Mouse (Mus musculus): ENCODE data around the gene Zfp846.

The Zfp846 gene

GRCm38 (mm10) chr9:20636790-20637189, 55.7 kb downstream of the Zfp846 start:
- DNase-seq (ENCODE audit: low read depth): no peak

GRCm38 (mm10) chr9:20638552-20638951, 57.5 kb downstream of the Zfp846 start:
- no peak for DNase-seq (ENCODE audit: low read depth)

- no peak for DNase-seq (ENCODE audit: low read depth)
These were observed 58.4 kb downstream of the Zfp846 start for GRCm38 (mm10) chr9:20639486-20639885.

- DNase-seq (ENCODE audit: low read depth): no peak
These were observed 60.4 kb downstream of the Zfp846 start for GRCm38 (mm10) chr9:20641501-20641900.

GRCm38 (mm10) chr9:20642101-20642895, 61.2 kb downstream of the Zfp846 start, which contains the start of gene Ubl5:
Gene Ubl5 (plus strand): TSS chr9:20642878.
- peak; percentile 88 for DNase-seq (ENCODE audit: low read depth)

GRCm38 (mm10) chr9:20642896-20643466, 61.9 kb downstream of the Zfp846 start:
- DNase-seq (ENCODE audit: low read depth): peak; percentile 94

- peak; percentile 75 for DNase-seq (ENCODE audit: low read depth)
These were observed 62.7 kb downstream of the Zfp846 start for GRCm38 (mm10) chr9:20643781-20644180.

GRCm38 (mm10) chr9:20644360-20645081, 63.4 kb downstream of the Zfp846 start, which contains the start of gene Fbxl12:
Gene Fbxl12 (minus strand): TSS chr9:20644767.
- DNase-seq (ENCODE audit: low read depth): peak; percentile 94

GRCm38 (mm10) chr9:20645121-20645520, 64.0 kb downstream of the Zfp846 start:
- DNase-seq (ENCODE audit: low read depth): peak; percentile 89

GRCm38 (mm10) chr9:20651602-20652259, 70.6 kb downstream of the Zfp846 start, which contains the start of gene Pin1:
Gene Pin1 (plus strand): TSS chr9:20652095.
- DNase-seq (ENCODE audit: low read depth): peak; percentile 98

- no peak for DNase-seq (ENCODE audit: low read depth)
These were observed 71.2 kb downstream of the Zfp846 start for GRCm38 (mm10) chr9:20652260-20652658.

- DNase-seq (ENCODE audit: low read depth): peak; percentile 17
These were observed 72.8 kb downstream of the Zfp846 start for GRCm38 (mm10) chr9:20653859-20654258.

Data from induced T-regulatory cell, adult 2 months (primary cell).